Mouse (Mus musculus) liver, embryonic 14.5 days (tissue): Measurements from ENCODE around the gene Col26a1.
"Not testable (repeated sequence)": the region's sequence is repeated elsewhere in the genome, so short reads cannot be mapped to it uniquely, and the experiment has no call there.

Experiments used
- CTCF ChIP-seq: IDR thresholded peaks from 2 replicates; pipeline ENCODE4 v1.5.1; 2016; ENCODE audit warnings: antibody characterized with exemption, low read depth, control low read depth
- EP300 ChIP-seq: IDR thresholded peaks from 2 replicates; pipeline ENCODE4 v1.6.1; 2016; ENCODE audit warnings: antibody characterized with exemption, low read depth

DNA sequence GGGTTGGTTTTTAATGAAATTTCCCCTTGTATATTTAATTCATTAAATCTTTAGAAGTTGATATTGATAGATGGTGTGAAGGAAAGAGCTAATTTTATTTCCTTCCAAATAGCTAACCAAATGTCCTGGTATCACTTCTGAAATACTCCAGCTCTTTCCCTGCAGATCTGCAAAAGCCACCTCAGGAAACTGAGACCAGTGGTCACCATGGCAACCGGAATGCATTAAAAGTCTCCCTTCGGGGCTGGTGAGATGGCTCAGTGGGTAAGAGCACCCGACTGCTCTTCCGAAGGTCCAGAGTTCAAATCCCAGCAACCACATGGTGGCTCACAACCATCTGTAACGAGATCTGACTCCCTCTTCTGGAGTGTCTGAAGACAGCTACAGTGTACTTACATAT is 156.7 kb downstream of the Col26a1 start:
- not testable (repeated sequence) for TF ChIP-seq CTCF, EP300
